Mouse (Mus musculus) spleen, postnatal 4 days (tissue): ENCODE measurements around the gene Bnipl.

Experiments used
- DNase-seq, 2 experiments: peaks; one replicate each; pipeline ENCODE4 v3.0.0; 2022; ENCODE audit warnings: low spot score in 2 of 2

Gene Bnipl

DNA sequence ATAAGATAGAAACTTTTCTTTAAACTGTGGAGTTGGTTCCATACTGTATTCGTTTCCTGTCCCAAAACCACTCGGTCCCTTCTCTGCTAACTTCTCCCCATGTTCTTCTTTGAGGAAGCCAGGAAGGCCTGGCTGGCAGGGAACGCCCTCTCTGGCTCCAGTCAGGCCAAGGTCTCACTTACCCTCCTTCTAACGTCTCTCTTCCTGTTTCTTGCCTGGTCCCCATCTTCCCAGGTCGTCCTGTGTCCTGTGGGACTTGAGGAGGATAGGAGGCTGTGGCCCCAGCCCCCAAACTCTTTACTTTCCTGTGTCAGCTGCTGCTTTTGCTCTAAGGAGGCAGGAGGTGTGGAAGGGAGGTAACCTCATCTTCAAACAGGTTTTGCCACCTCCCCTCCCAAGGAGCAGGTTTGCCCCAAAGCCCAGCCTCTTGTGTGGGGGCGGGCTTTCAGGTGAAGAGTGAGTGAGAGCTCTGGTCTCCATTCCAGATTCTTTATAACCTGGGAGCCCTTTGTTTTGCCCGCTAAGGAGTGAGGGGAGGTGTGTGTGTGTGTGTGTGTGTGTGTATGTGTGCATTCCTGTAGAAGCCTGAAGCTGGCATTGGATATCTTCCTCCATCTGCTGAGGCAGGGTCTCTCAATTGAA lies at the start of gene Bnipl:
TSS of gene Bnipl (minus strand) at position 411 of the 642 bp plus-strand sequence.
- no peak for DNase-seq

DNA sequence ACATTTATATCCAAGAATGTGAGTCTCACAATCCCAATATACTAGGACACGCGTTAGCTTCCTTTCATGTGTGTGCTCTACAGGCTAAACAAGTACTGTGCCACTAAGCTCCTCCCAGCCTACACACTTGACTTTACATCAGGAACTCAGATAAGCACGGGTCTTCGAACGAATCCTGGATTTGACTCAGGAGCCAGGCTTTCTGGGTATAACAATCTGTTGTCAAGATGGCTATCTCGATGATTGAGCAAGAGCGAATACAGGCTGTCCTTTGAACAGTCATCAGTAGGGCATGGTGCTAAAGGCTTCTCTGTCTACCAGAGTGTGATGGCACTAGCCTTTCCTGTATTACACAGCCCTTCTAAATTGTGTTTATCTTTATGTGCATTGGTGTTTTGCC lies 47.0 kb upstream of the Bnipl start:
- no peak for DNase-seq

DNA sequence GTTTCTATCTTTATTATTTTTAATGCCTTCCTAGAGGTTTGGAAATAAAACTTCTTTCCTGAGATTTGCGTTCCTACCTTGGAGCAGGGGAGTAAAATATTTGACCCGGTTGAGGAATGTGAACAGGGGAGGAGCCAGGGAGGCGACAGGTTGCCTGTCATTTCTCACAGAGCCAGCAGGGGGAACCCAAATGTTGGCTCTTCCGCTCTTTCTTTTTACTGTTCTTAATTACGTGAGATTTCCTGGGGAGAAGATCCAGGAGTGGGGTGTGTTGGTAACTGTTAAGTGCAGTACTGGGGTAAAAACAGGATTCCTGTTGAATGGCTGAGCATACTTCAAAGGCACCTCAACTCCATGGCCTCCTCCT lies 45.1 kb upstream of the Bnipl start:
- DNase-seq, result peak; percentile 47 to 78

DNA sequence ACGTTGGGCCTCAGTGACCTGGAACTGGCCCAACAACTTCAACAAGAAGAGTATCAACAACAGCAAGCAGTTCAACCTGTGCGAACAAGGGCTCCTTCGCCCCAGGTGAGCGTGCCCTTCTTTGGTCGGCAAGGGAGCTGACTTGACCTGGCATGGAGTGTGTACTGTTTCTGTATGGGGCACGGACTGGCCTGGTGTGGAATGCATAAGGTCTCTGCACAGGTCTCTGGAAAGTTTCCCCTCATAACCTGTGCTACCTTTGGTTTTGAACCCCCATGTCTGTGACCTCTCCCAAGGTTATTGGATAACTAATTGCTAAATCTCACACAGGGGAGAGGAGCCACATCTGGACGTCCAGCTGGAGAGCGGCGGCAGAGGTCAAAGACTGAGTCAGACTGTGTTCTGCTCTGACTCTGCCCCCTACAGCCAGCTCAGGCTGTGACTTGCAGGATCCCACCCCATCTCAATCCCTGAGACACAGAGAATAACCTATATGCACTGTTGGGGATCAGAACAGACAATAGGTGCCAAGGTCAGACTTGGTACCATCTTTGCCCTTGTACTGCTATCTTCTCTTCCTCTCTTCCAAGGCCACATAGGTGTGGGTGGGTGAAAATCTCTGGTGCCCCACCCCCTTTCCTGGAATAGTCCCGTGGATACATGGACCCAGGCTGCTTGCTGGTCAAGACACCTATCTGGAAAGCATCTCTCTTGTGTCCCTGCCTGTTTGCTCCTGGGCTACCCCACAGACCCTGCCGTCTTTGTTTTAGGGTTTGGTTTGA lies 44.5 kb upstream of the Bnipl start:
- no peak for DNase-seq

- no peak for DNase-seq
These were observed 43.7 kb upstream of the Bnipl start for GRCm38 (mm10) chr3:95294718-95295117.

- no peak for DNase-seq
These were observed 43.3 kb upstream of the Bnipl start for GRCm38 (mm10) chr3:95294316-95294715.

- DNase-seq, result no peak
These were observed 42.5 kb upstream of the Bnipl start for GRCm38 (mm10) chr3:95293537-95293936.

- no peak for DNase-seq
These were observed 41.9 kb upstream of the Bnipl start for GRCm38 (mm10) chr3:95292899-95293298.

DNA sequence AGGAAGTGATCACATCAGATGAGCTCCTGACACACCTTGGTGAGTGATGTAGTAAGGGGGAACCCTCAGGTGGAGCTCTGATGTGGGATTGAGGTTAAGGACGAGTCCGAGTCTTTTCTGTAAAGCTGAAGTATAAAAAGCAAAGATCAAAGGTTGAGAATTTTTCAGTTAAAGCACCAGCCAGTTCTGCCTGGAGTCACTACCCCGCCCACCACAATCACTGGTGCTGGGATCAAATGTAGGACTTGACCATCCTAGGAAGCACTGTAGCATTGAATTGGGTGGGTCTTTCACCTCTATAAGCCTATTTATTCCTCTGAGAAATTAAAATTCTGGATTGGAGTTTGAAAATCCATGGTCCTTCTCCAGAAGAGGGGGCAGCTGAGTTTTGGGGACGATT lies 40.0 kb upstream of the Bnipl start:
- DNase-seq, result no peak

GRCm38 (mm10) chr3:95290156-95290555 lies 39.2 kb upstream of the Bnipl start:
- DNase-seq, result no peak

- DNase-seq, result no peak
These were observed 38.4 kb upstream of the Bnipl start for GRCm38 (mm10) chr3:95289419-95289818.

GRCm38 (mm10) chr3:95287541-95287940 lies 36.5 kb upstream of the Bnipl start:
- DNase-seq, result no peak

GRCm38 (mm10) chr3:95286510-95286909 lies 35.5 kb upstream of the Bnipl start:
- DNase-seq, result no peak

DNA sequence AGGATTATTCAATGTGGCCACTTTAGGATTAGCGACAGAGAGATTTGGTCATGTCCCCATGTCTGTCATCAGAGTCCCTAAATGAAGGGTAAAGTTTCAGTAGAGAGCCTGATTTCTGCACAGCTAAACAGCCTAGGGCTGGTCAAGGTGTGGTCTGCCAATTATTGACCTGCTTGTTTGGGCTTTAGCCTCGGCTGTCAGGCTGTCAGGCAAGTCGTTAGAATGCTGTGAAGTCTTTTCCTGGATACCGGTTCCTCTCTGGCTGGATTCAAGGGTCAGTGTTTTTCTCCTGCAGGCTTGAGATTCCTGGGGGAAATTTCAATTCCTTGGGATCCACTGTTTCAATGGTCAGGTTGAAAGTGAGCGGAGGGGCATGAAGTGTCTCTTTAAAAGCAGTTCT lies 35.0 kb upstream of the Bnipl start:
- no peak for DNase-seq

GRCm38 (mm10) chr3:95285390-95285789 lies 34.4 kb upstream of the Bnipl start:
- DNase-seq, result no peak

DNA sequence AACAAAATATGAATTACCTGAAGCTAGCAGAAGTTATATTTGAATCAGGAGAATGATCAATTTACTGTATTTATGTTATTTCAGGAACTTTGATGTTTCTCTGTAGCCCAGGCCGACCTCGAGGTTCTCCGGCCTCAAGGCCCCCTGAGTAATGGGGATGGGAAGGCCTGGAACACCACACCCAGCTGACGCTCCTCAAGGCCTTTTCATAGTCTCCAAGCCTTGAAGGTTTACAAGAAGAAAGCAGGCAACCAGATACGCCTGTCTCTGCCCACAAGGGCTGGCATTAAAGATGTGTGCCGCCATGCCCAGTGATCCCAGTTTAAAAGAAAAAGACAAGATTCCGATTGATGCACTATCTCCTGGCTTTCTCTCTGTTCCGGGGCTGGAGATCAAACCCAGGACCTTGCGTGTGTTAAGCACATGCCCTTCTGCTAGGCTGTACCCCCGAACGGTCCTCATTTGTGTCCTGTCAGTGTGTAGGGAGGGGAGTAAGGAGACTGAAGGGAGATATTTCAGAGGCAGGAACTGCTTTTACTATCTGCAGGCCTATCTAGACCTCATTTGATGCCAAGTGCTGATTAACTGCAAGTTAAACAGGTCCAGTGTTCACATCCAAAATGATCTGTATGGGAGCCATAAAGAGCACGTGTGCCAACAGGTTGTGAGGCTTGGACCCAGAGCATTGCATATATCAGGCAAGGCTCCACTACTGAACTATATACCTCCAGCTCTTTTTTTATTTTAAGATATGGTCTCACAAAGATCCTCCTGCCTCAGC lies 33.7 kb upstream of the Bnipl start:
- DNase-seq, result no peak

GRCm38 (mm10) chr3:95284062-95284461 lies 33.1 kb upstream of the Bnipl start:
- DNase-seq, result no peak

DNA sequence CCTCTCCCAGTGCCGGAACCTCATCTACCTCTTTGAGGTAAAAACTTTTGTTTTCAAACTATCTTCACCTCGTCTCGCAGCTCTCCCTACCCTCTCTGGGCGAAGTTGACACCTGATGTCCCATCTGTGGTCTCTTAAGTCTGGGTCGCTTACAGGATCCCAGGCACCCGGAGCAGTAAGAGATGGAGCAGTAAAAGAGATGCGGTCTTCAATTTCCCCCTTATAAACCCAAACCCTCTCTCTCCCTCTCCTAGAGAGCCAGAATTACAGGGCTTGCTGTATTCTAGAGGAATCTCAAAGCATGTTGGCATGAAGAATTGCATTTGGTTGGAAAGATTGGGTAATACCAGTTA lies 32.6 kb upstream of the Bnipl start:
- DNase-seq, result no peak

DNA sequence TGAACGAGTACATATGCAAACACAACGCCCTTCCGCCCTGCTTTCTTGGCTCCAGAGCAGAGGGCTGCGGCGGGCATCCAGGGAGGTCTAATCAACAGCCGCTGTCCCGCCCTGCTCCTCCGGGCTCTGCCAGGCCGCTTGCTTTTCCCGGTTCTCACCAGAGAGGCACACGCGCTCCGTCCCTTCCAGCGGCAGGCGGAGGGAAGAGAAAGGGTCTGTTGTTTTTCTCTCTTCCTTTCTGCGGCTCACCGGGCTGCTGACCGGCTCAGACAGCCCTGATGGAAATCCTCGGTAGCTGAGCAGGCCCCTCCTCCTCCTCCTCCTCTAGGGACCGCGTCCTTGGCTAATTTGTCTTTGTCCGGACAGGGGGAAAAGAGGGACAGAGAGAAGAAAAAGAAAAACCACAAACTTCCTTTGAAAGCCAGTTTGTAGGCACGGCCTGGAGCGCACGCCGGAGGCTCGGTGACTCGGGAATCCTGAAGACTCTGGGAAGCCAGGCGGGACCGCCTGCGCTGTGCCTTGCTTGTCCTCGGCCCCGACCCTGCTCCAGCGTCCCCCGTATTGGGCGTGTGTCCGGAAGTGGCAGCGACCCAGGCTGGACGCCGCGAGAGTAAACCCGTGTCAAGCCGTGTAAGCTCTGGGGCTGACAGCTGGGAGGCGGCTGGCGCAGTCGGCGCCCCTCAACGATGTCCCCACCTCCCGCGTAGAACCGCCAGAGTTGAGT lies 32.0 kb upstream of the Bnipl start:
- peak; percentile 84 to 91 for DNase-seq

DNA sequence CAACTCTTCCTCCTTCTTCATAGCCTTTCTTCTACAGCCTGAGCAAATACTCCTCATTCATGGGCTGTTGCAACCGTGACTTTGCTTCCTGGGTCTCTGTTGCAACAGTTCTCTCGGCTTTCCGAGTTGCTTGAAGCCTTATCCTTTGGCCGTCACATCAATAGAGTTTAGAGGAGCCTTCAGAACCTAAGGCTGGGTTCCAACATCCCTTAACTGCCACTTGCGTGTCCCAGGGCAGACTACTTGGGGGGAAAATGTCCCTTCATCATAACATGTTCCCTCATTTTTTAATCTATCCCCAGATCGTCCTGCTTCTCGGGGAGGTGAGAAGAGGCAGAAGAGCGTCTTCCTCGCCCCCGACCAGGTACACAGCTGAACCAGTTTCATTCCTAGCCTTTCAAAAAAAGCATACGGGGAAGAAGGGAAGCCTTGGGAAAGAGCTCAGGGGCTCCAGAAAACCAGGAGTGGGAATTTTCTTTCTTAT lies 31.4 kb upstream of the Bnipl start:
- peak; percentile 58 to 79 for DNase-seq

GRCm38 (mm10) chr3:95281216-95282126 lies 30.5 kb upstream of the Bnipl start, which contains the start of the genes Mindy1 and Prune1:
Mindy1 (plus strand) TSS chr3:95281345.
Prune1 (minus strand) TSS chr3:95282076.
- peak; percentile 99 for DNase-seq
